Mouse (Mus musculus): Measurements from ENCODE around the gene Snrpb. TPM values are rescaled to one million over a fixed set of nuclear protein-coding genes. Genes with fewer than 3 reads are reported as not detected.

Snrpb gene
- total and polyA plus RNA-seq, 2 experiments from 2014 or later = 302 to 339 TPM

DNA sequence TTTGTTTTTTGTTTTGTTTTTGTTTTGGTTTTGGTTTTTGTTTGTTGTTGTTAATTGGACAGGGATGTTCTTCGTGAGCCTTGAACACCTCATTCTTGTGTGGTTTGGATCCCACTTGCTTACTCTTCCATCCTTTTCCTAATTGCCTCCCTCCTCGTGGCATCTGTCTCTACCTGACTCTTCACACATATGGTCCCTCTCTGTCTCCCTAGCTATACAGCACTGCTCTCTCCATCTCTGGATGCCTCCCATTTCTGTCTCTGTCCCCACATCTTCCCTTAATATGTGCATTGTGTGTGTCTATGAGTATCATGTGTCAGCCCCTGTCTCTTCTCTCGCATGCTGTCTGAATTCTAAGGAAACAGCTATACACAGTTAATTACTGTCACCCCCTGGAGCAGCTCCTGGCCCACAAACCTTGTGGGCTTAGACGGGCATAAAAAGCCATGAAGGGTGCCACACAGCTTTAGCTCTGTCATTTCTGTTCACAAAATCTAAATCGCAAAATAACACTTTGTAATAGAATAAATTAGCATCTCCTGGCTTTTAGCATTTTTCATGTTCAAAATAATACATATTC, 33.0 kb downstream of the Snrpb start:
- no peak for ATAC-seq
- no peak for TF ChIP-seq CTCF (IDR thresholded peaks at IDR 0.05; ENCODE audit: low read depth)
- Histone ChIP-seq H3K27me3 (ENCODE audit: insufficient read depth, low read length) (no peaks in the 10 kb centered on the region), H3K27ac (no peak overlapping the region), H3K4me1 (ENCODE audit: insufficient read depth, low read length) (no peaks in the 10 kb centered on the region), H3K9ac (replicated peaks; ENCODE audit: low read length) (no peak overlapping the region), H3K36me3 (ENCODE audit: insufficient read depth, low read length) (no peaks in the 10 kb centered on the region), H3K4me3 (ENCODE audit: low read length) (no peak overlapping the region), H3K4me2 (ENCODE audit: low read depth, low read length) (no peak overlapping the region), H3K9me3 (ENCODE audit: low read length) (no peaks in the 10 kb centered on the region)
- no peak for DNase-seq (ENCODE audit: low spot score)
- WGBS = 65% methylated on average over 5 of the region's 5 CpGs

DNA sequence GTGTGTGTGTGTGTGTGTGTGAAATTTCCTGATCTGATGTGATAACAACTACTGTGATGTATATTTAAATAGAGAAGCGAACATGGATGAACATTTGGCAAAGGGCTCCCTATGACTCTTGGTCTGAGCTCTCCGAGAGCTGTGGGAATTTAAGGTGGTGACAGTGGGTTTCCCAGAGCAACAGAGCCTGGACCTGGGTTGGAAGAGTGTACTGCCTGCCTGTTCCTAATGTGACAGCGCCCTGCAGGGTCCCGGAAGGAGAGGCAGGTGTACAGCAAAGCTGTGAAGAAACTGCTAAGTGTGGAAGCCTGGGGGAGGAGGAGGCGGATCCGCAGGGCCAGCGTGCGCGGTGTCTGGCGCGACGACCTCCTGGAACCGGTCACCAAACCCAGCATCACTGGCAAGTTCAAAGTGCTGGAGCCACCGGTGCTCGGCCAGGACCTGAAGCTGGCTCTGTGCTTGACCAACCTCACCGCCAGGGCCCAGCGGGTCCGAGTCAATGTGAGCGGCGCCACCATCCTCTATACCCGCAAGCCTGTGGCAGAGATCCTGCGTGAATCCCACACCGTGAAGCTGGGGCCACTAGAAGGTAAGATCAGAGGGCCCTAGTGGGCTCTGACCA, 34.4 kb downstream of the Snrpb start:
- DNase-seq (ENCODE audit: low spot score) (no peak), ATAC-seq (no peak)
- H3K4me1 ChIP-seq (ENCODE audit: insufficient read depth, low read length) = no peaks in the 10 kb centered on the region
- 86% methylated on average over 23 of the region's 23 CpGs for WGBS
- no peak overlapping the region for H3K27ac ChIP-seq
- H3K27me3 ChIP-seq (ENCODE audit: insufficient read depth, low read length) = no peaks in the 10 kb centered on the region
- no peaks in the 10 kb centered on the region for H3K9me3 ChIP-seq (ENCODE audit: low read length)
- no peaks in the 10 kb centered on the region for H3K36me3 ChIP-seq (ENCODE audit: insufficient read depth, low read length)
- no peak overlapping the region for H3K4me2 ChIP-seq (ENCODE audit: low read depth, low read length)
- no peak overlapping the region for H3K9ac ChIP-seq (replicated peaks; ENCODE audit: low read length)
- no peak for TF ChIP-seq CTCF (IDR thresholded peaks at IDR 0.05; ENCODE audit: low read depth)
- no peak overlapping the region for H3K4me3 ChIP-seq (ENCODE audit: low read length)

DNA sequence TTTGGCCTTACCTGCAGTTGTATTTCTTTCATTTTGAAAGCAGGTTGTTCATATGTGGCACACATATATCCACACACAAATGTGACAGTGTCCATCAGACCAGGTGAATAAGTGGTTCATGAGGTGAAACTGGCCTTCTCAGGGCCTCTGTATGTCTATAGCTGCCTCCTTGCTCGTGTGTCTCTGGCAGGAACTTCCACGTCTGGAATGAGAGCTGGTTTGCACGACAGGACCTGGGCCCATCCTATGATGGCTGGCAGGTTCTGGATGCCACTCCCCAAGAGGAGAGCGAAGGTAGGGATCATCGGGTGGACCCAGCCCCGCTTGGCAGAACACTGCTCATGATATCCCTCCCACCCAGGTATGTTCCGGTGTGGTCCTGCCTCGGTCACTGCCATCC, 36.2 kb downstream of the Snrpb start:
- TF ChIP-seq CTCF (IDR thresholded peaks at IDR 0.05; ENCODE audit: low read depth) = no peak
- Histone ChIP-seq H3K36me3 (ENCODE audit: insufficient read depth, low read length) (no peaks in the 10 kb centered on the region), H3K27ac (no peak overlapping the region), H3K4me1 (ENCODE audit: insufficient read depth, low read length) (no peaks in the 10 kb centered on the region), H3K9me3 (ENCODE audit: low read length) (no peaks in the 10 kb centered on the region), H3K27me3 (ENCODE audit: insufficient read depth, low read length) (no peaks in the 10 kb centered on the region), H3K9ac (replicated peaks; ENCODE audit: low read length) (no peak overlapping the region), H3K4me3 (ENCODE audit: low read length) (no peak overlapping the region), H3K4me2 (ENCODE audit: low read depth, low read length) (no peak overlapping the region)
- ATAC-seq = no peak
- 93% methylated on average over 8 of the region's 8 CpGs for WGBS
- no peak for DNase-seq (ENCODE audit: low spot score)

DNA sequence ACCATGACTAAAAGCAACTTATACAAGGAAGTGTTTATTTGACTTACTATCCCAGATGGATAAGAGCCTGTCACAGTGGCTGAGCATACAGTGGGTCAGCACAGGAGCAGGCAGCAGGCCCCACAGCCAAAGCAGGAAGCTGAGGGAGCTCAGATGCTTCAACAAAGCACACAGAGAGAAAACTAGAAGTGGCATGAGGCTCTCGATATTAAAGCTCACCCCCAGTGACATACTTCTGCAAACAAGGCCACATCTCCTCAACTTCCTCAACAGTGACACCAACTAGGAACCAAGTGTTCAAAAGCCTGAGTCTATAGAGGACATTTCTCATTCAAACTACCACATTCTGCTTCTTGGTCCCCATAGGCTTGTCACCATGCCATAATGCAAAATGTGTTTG, 49.5 kb downstream of the Snrpb start:
- Histone ChIP-seq H3K27ac (no peak overlapping the region), H3K9me3 (ENCODE audit: low read length) (no peaks in the 10 kb centered on the region), H3K9ac (replicated peaks; ENCODE audit: low read length) (no peak overlapping the region), H3K27me3 (ENCODE audit: insufficient read depth, low read length) (no peaks in the 10 kb centered on the region), H3K4me1 (ENCODE audit: insufficient read depth, low read length) (no peaks in the 10 kb centered on the region), H3K36me3 (ENCODE audit: insufficient read depth, low read length) (no peaks in the 10 kb centered on the region), H3K4me2 (ENCODE audit: low read depth, low read length) (no peak overlapping the region), H3K4me3 (ENCODE audit: low read length) (no peak overlapping the region)
- 87% methylated on average over 1 of the region's 1 CpGs for WGBS
- no peak for DNase-seq (ENCODE audit: low spot score)
- no peak for ATAC-seq
- no peak for TF ChIP-seq CTCF (IDR thresholded peaks at IDR 0.05; ENCODE audit: low read depth)

DNA sequence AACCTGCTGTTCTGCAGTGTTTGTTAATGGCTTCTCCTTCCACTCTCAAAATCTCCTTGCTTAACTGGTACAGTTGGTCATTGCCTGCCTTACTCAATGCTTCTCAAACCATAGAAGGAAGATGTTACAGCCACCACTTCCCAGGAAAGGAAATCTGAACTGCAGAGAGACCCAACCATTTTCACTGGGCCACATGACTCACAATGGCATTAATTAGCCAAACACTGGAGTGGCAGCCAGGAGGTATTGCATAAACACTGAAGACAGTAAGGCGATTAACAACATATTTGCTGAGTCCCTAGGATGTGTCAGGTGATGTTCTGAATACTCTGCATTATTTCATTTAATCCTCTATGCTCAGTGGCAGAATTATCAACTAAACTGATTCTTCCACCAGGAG, 53.1 kb downstream of the Snrpb start:
- WGBS = 43% methylated on average over 1 of the region's 1 CpGs
- H3K36me3 ChIP-seq (ENCODE audit: insufficient read depth, low read length) = no peaks in the 10 kb centered on the region
- DNase-seq (ENCODE audit: low spot score) (no peak), ATAC-seq (no peak)
- H3K9me3 ChIP-seq (ENCODE audit: low read length) = no peaks in the 10 kb centered on the region
- H3K4me3 ChIP-seq (ENCODE audit: low read length) = no peak overlapping the region
- no peaks in the 10 kb centered on the region for H3K4me1 ChIP-seq (ENCODE audit: insufficient read depth, low read length)
- H3K27me3 ChIP-seq (ENCODE audit: insufficient read depth, low read length) = no peaks in the 10 kb centered on the region
- H3K9ac ChIP-seq (replicated peaks; ENCODE audit: low read length) = no peak overlapping the region
- peak overlapping the region; percentile 55; the same call in 1 of the 2 replicates for H3K27ac ChIP-seq
- TF ChIP-seq CTCF (IDR thresholded peaks at IDR 0.05; ENCODE audit: low read depth) = no peak
- H3K4me2 ChIP-seq (ENCODE audit: low read depth, low read length) = no peak overlapping the region

DNA sequence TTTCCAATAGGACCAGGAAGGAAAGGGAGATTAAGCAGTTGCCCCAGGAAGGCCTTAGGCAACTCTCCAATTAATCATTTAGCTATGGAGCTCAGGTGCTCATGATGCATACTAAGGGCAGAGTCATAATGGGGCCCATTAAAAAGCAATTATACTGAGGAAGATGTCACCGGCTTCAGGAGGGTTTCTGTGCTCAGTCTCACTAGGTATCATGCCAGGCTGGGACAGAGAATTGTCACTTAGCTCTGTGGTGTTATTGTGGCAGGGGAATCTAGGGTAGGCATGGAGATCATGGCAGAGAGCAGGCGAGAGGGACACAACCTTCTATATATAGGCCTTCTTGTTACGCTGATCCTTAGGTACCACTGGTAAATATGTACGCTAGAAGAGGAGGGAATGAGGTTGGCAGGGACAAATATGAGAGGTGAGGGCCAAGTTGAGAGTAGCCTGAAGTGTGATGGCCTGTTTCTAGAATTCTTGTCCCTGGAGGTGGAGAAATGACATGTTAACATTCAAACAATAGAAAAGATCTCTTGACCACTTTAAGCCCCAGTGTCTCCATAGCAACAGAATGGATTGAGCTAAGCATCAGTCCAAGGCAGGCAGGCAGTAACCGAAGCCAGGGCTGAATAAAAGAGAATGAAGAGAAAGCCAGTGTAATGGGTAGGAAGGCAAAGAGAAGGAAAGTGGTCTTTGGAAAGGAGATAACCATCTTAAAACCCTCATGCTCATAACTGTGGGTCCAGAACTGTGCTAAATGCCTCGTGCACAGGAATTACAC, 53.7 kb downstream of the Snrpb start:
- H3K27me3 ChIP-seq (ENCODE audit: insufficient read depth, low read length) = no peaks in the 10 kb centered on the region
- DNase-seq (ENCODE audit: low spot score) = peak; percentile 62
- H3K9ac ChIP-seq (replicated peaks; ENCODE audit: low read length) = no peak overlapping the region
- H3K4me1 ChIP-seq (ENCODE audit: insufficient read depth, low read length) = no peaks in the 10 kb centered on the region
- peak overlapping the region; percentile 55; the same call in 1 of the 2 replicates for H3K27ac ChIP-seq
- H3K4me3 ChIP-seq (ENCODE audit: low read length) = no peak overlapping the region
- WGBS = 48% methylated on average over 6 of the region's 6 CpGs
- TF ChIP-seq CTCF (IDR thresholded peaks at IDR 0.05; ENCODE audit: low read depth) = no peak
- no peaks in the 10 kb centered on the region for H3K36me3 ChIP-seq (ENCODE audit: insufficient read depth, low read length)
- H3K9me3 ChIP-seq (ENCODE audit: low read length) = no peaks in the 10 kb centered on the region
- no peak overlapping the region for H3K4me2 ChIP-seq (ENCODE audit: low read depth, low read length)
- ATAC-seq = peak; percentile 72; the same call in 1 of the 2 replicates

Other genes with a start within 250 kb of the Snrpb start
- gene Tgm3, start 167.1 kb downstream of the Snrpb start, total RNA-seq (2014; rRNA removed) = not detected in 2 replicates
- gene Tgm3, start 167.1 kb downstream of the Snrpb start, polyA plus RNA-seq (2015; fragmentation: Nextera tagmentation; extraction: Ambion mirVana) = 0.08 TPM in 1 of 2 replicates, not detected in the other
- 0.04 and 0.16 TPM in 2 replicates for gene Tgm6, start 67.0 kb downstream of the Snrpb start, total RNA-seq (2014; rRNA removed)
- 0.14 TPM in 1 of 2 replicates, not detected in the other for gene Tgm6, start 67.0 kb downstream of the Snrpb start, polyA plus RNA-seq (2015; fragmentation: Nextera tagmentation; extraction: Ambion mirVana)
- not detected in 2 replicates for gene Tmc2, start 15.8 kb upstream of the Snrpb start, total RNA-seq (2014; rRNA removed)
- gene Tmc2, start 15.8 kb upstream of the Snrpb start, polyA plus RNA-seq (2015; fragmentation: Nextera tagmentation; extraction: Ambion mirVana) = not detected in 2 replicates
- gene Nop56, start 95.0 kb upstream of the Snrpb start, total RNA-seq (2014; rRNA removed) = 109 and 118 TPM in 2 replicates
- gene Nop56, start 95.0 kb upstream of the Snrpb start, polyA plus RNA-seq (2015; fragmentation: Nextera tagmentation; extraction: Ambion mirVana) = 258 and 268 TPM in 2 replicates
- gene Idh3b, start 105.1 kb upstream of the Snrpb start, total RNA-seq (2014; rRNA removed) = 158 and 161 TPM in 2 replicates
- gene Idh3b, start 105.1 kb upstream of the Snrpb start, polyA plus RNA-seq (2015; fragmentation: Nextera tagmentation; extraction: Ambion mirVana) = 215 TPM in 2 replicates
- gene Ebf4, start 115.8 kb upstream of the Snrpb start, total RNA-seq (2014; rRNA removed) = 18.7 and 19.3 TPM in 2 replicates
- 5.4 TPM in 2 replicates for gene Ebf4, start 115.8 kb upstream of the Snrpb start, polyA plus RNA-seq (2015; fragmentation: Nextera tagmentation; extraction: Ambion mirVana)
- 28.2 and 36.5 TPM in 2 replicates for gene Cpxm1, start 218.2 kb upstream of the Snrpb start, total RNA-seq (2014; rRNA removed)
- gene Cpxm1, start 218.2 kb upstream of the Snrpb start, polyA plus RNA-seq (2015; fragmentation: Nextera tagmentation; extraction: Ambion mirVana) = 31.9 and 32.9 TPM in 2 replicates
- not detected in 2 replicates for gene Gm28372, start 225.8 kb upstream of the Snrpb start, total RNA-seq (2014; rRNA removed)
- gene Gm28372, start 225.8 kb upstream of the Snrpb start, polyA plus RNA-seq (2015; fragmentation: Nextera tagmentation; extraction: Ambion mirVana) = 0.20 TPM in 2 replicates
- not detected in 2 replicates for gene 1700020A23Rik, start 225.9 kb upstream of the Snrpb start, total RNA-seq (2014; rRNA removed)
- 0.49 TPM in 1 of 2 replicates, not detected in the other for gene 1700020A23Rik, start 225.9 kb upstream of the Snrpb start, polyA plus RNA-seq (2015; fragmentation: Nextera tagmentation; extraction: Ambion mirVana)
- not detected in 2 replicates for gene Tmem239, start 227.1 kb upstream of the Snrpb start, total RNA-seq (2014; rRNA removed)
- not detected in 2 replicates for gene Tmem239, start 227.1 kb upstream of the Snrpb start, polyA plus RNA-seq (2015; fragmentation: Nextera tagmentation; extraction: Ambion mirVana)
- gene Vps16, start 244.9 kb upstream of the Snrpb start, total RNA-seq (2014; rRNA removed) = 50.4 and 63.3 TPM in 2 replicates
- 89.5 and 94.0 TPM in 2 replicates for gene Vps16, start 244.9 kb upstream of the Snrpb start, polyA plus RNA-seq (2015; fragmentation: Nextera tagmentation; extraction: Ambion mirVana)
- 19.5 and 20.4 TPM in 2 replicates for gene Pced1a, start 245.3 kb upstream of the Snrpb start, total RNA-seq (2014; rRNA removed)
- gene Pced1a, start 245.3 kb upstream of the Snrpb start, polyA plus RNA-seq (2015; fragmentation: Nextera tagmentation; extraction: Ambion mirVana) = 10.3 and 10.7 TPM in 2 replicates

Measured in hindbrain, postnatal 0 days (tissue).